Mouse (Mus musculus) adipocyte (in vitro differentiated cells): ENCODE data around the gene Cd47.

ENCODE experiments used
- DNase-seq: peaks from one replicate; pipeline ENCODE4 v3.0.0-alpha.2; 2016; ENCODE audit warnings: low spot score

Gene Cd47

DNA sequence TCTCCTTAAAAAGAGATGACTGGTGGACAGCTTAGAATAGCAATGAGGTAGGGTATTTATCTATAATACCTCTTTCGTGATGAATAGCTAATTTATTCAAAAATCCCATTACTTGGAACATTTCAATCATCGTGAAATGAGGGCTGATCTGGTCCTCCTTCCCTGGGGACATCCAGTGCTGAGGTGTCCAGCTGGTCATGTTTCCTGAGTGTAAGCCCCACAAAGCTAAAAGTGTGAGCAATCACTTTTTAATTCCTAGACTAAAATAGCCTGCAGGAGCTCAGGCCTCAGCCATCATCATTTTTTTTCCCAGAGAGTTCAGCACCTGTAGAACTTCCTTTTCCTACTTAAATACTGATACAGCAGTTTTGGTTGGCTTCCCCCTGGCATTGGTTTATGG lies 150.0 kb downstream of the Cd47 start:
- DNase-seq: no peak

DNA sequence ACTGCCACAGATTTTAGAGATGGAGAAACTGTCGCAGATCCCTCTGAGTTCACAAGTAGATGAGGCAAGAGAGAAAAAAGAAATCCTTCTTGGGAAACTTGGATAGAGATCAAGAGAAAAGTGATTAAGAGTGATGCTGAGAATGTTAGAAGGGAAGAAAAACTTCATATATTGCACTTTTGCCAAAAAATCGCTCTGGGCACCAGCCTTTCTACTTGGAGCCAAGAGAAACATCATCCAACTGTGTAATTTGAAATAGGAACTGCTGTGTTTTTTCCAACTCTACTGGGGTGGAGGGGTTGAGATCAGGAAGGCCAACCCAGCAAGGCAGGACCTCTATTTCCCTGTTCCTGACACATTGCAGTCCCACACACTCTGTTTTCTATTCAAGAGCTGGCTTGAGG lies 151.0 kb downstream of the Cd47 start:
- peak; percentile 88 for DNase-seq

GRCm38 (mm10) chr16:49951925-49952523 lies 151.7 kb downstream of the Cd47 start:
- DNase-seq: peak; percentile 37

DNA sequence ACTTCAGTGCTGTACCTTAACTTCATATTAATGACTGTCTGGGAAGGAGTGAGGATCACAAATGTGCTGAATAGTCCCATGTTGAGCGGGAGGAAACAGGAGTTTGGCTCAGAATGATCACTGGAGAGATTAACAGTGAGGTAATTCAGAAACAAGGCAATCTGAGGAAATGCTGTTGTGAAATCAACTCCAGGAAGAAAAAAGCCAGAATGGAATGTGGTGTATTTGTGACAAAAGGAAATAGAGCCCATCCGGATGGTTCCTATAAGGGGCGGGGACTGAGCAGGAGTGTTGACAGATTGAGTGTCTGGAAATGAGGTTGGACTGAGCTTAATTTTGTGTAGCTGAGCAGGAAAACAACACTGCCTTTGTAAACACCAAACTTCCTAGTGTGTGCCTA lies 153.5 kb downstream of the Cd47 start:
- DNase-seq: peak; percentile 49

GRCm38 (mm10) chr16:49954909-49955308 lies 154.6 kb downstream of the Cd47 start:
- DNase-seq: no peak

DNA sequence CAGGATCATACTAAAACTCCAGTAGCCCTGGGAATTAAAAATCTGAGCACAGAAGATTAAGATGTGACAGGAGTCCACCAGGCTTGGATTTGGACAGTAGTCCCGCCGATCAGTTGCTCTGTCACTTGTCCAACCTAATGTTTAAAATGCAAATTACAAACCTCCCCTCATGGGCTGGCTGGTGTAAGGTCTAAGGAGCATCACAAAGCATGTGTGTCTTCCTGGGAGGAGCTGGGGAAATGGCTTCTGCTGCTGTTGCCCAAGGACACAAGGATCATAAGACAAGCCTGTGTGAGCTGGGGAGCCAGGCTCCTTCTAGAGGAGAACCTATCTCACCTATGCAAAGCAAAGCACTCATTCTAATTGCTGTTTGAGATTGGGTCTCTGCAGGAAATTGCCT lies 155.0 kb downstream of the Cd47 start:
- DNase-seq: no peak

DNA sequence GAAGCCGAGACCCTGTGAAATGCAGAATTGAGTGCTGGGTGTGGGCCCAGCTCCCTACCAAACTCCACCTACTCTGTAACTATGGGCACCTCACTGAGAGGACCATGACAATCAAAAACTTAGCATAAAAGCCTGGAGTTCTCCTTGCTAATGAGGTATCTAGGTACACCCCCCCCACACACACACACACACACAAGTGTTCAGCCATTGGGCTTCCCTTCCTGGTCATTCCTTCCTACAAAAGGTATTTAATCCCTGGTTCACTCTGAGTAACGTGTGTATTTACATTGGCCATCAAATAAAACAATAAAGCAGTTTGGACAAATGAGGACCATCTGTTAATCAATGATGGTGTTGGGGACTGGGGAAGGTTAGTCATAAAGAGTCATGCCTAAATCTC lies 155.6 kb downstream of the Cd47 start:
- DNase-seq: no peak

DNA sequence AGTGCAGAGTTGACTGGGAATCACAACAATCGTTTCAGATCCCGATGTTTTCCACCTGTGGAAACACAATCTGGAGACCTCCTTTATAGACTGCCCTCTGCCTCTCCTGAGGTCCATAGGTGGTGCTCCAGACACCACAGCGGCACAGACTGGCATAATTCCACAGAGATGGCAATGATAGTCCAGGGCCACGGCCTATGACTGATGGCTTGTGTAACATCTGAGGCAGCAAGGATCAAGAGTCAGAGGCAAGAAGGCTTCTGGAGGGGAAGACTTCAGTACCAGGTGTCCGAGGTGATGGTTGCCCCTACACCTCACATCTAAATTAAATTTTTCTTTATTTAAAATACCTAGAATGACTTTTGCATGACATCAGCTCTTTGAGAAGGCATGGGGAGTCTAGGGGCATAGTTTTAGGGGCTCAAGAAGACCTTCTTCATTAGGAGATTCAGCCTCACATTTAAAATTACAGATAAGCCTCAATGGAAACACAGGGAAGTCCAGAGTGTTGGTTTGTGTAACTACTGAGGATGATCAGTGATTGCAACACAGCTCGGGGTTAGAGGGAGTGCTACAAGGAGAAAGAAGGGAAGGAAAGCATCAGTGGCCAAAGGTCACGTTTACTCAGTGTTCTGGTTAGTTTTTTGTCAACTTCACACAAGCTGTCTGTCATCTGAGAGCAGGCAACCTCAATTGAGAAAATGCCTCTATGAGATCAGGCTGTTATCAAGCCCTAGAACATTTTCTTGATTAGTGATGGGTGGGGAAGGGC lies 156.4 kb downstream of the Cd47 start:
- DNase-seq: peak; percentile 34

DNA sequence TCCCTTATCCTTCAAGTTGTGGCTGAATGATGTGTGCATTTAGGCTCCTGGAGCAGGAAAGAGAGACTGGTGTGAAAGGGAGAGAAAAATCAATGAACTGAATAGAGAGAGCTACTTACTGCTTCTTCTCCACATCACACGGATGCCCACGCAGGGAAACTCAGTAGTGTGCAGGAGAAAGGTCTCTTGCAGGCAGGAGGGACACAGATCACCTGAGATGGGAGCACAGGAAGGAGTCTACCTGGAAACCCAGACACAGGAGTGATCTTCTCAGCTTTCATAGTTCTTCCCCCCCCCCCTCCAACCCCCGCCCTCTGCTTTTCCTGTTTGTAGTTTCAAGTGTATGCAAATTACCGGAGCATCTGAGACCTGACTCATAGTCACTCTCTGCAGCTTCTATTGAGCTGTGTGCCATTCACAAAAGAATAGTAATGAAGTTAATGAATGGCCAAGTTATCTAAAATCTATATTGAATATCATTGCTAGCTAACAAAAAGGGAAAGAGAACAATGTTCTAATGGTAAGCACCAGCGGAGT lies 158.6 kb downstream of the Cd47 start:
- DNase-seq: no peak

DNA sequence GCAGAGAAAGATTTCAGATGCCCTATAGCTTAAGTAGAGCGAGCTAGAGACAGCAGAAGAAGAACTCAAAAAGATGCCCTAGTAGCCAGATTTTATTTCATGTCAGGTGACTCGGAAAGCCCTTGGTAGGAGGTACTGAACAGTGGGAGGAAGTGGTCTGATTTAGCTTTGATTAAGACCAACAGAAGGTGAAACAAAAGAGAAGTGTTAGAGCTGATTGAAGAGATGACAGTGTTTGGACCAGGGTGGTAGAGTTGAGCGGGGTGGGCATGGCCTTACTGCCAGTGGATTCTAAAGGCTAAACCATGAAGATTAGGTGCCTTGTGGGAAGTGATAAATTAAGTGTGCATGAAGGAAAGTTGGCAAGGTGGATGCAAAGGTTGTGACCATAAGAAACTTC lies 162.0 kb downstream of the Cd47 start:
- no peak for DNase-seq

DNA sequence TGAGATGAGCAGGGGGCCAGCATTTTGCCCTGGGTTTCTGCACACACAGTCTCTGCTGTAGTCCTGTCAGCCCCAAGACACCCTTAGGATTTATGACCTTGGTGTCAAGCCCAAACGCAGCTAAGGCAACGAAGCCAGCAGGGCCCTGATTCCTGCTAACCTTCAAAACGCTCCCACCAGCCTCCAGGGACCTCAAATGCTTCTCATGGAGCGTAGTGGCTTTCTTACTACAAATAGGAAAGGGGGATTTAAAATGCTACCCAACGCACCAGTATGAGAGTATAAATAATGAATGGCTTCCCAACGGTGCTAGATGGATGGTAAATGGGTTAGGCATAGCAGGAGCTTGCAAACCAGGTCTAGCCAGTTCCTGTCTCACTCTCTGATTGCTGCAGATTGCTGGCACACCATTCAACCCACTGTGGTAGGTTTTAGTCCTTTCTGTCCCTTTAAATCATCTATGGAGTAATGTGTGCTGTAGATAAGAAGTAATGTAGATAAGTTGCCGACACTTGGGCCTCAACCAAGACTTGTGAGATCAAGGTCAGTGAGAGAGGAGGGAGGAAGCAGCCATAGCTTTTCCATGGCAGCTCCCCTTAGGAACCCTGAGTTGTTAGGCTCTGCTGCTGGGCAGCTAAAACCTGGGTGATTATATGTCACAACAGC lies 164.1 kb downstream of the Cd47 start:
- DNase-seq: no peak
